Mouse (Mus musculus) liver, adult 2 months (tissue): ENCODE data around the gene Adgrv1.

Experiments used
- CTCF ChIP-seq: fragments of 200-500 bp; IDR thresholded peaks from 2 replicates; pipeline ENCODE4 v1.5.1; 2011; ENCODE audit warnings: low read depth, low read length, control low read depth
- POLR2A ChIP-seq: fragments of 200-500 bp; IDR thresholded peaks from 2 replicates; pipeline ENCODE4 v1.6.1; 2011; ENCODE audit warnings: low read length, control low read depth; ENCODE audit not compliant: insufficient read depth; ENCODE audit errors: extremely low read depth

DNA sequence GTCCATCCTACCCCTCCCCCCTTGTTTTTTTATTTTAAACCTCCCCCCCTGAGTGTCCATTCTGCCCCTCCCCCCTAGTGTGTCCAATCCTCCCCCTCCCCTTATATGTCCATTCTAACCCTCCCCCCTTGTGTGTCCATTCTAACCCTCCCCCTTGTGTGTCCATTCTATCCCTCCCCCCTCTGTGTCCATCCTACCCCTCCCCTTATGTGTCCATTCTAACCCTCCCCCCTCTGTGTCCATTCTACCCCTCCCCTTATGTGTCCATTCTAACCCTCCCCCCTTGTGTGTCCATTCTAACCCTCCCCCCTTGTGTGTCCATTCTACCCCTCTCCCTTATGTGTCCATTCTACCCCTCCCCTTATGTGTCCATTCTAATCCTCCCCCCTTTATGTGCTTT lies 159.2 kb downstream of the Adgrv1 start:
- TF ChIP-seq CTCF (no peak), POLR2A (no peak)
